Comparison of ENCODE assay signal across 25 mouse cellular contexts in genomic region chr3:142043006-142043405, GRCm38 (mm10).
"Had no signal": no experiment of that assay in that cellular context is flagged by ENCODE, and none has a peak within 500 bp of the region (broad histone marks: within the 10 kb centered on the region; RNA-seq: fewer than 3 reads in every experiment).

No protein-coding gene starts in this region.

- DNase-seq: gastrocnemius, adult 2 months; gastrocnemius, postnatal 10 days; gastrocnemius, postnatal 25 days; heart, adult 18-20 months; heart, postnatal 4 days; kidney, adult 18-20 months; kidney, adult 8-10 months; kidney, postnatal 14 days; kidney, postnatal 4 days; liver; liver, embryonic 13.5 days had no signal

- H3K4me2 ChIP-seq: heart, embryonic 12.5 days; hindbrain, embryonic 12.5 days; hindbrain, embryonic 14.5 days; intestine, embryonic 15.5 days; liver, embryonic 11.5 days; liver, embryonic 13.5 days; liver, embryonic 15.5 days had no signal

- H3K4me3 ChIP-seq: gastrocnemius, adult 2 months; heart, embryonic 10.5 days; heart, embryonic 12.5 days; hindbrain, embryonic 10.5 days; hindbrain, embryonic 12.5 days; intestine, embryonic 15.5 days; layer of hippocampus, adult 2 months; left cerebral cortex, adult 2 months; liver, embryonic 13.5 days; liver, embryonic 15.5 days had no signal

- H3K27me3 ChIP-seq: heart, embryonic 12.5 days; hindbrain, embryonic 12.5 days; intestine, embryonic 15.5 days; liver, embryonic 13.5 days; liver, embryonic 15.5 days had no signal

- H3K36me3 ChIP-seq: heart, embryonic 10.5 days; heart, embryonic 12.5 days; hindbrain, embryonic 10.5 days; hindbrain, embryonic 12.5 days; intestine, embryonic 15.5 days; liver, embryonic 13.5 days; liver, embryonic 15.5 days had no signal

- H3K4me1 ChIP-seq: heart, embryonic 10.5 days; heart, embryonic 12.5 days; hindbrain, embryonic 10.5 days; hindbrain, embryonic 12.5 days; intestine, embryonic 15.5 days; liver, embryonic 13.5 days; liver, embryonic 15.5 days had no signal

- H3K9me3 ChIP-seq: heart, embryonic 10.5 days; heart, embryonic 12.5 days; hindbrain, embryonic 10.5 days; hindbrain, embryonic 12.5 days; intestine, embryonic 15.5 days; liver, embryonic 13.5 days; liver, embryonic 15.5 days had no signal

- H3K27ac ChIP-seq: gastrocnemius, adult 2 months; heart, embryonic 10.5 days; hindbrain, embryonic 10.5 days; hindbrain, embryonic 12.5 days; hindbrain, embryonic 14.5 days; intestine, embryonic 15.5 days; layer of hippocampus, adult 2 months; left cerebral cortex, adult 2 months; liver, embryonic 13.5 days; liver, embryonic 15.5 days had no signal

- ATAC-seq: forebrain, postnatal 0 days; hindbrain, embryonic 16.5 days; inflammation-experienced regulatory T-cells, adult 6 months; intestine, embryonic 15.5 days; intestine, postnatal 0 days had no signal

- H3K9ac ChIP-seq: forebrain, postnatal 0 days; heart, embryonic 12.5 days; hindbrain, embryonic 12.5 days; hindbrain, embryonic 14.5 days; intestine, embryonic 15.5 days; liver, embryonic 13.5 days; liver, embryonic 15.5 days had no signal
